Mouse (Mus musculus): ENCODE measurements around the gene Ccdc124. TPM values are rescaled to one million over a fixed set of nuclear protein-coding genes. Genes with fewer than 3 reads are reported as not detected.

Gene Ccdc124
- polyA plus RNA-seq, 1 experiment from 2014 or later = 74.1 TPM

- peak; percentile 83 for DNase-seq (ENCODE audit: low spot score)
- Histone ChIP-seq H3K9ac (ENCODE audit: low read length) (no peak overlapping the region), H3K4me3 (ENCODE audit: low read depth, low read length) (no peak overlapping the region), H3K4me2 (replicated peaks; ENCODE audit: low read depth) (no peak overlapping the region), H3K36me3 (ENCODE audit: control insufficient read depth, insufficient read depth, low read length) (0 out of 2 replicates have a peak, but pooled peaks cover 2% of the 10 kb centered on the region), H3K27me3 (ENCODE audit: control insufficient read depth, insufficient read depth, low read length) (no peaks in the 10 kb centered on the region), H3K27ac (replicated peaks) (no peak overlapping the region), H3K4me1 (replicated peaks; ENCODE audit: control insufficient read depth, insufficient read depth) (no peaks in the 10 kb centered on the region), H3K9me3 (ENCODE audit: control insufficient read depth, low read length) (no peaks in the 10 kb centered on the region)
- TF ChIP-seq EP300 (optimal IDR thresholded peaks at IDR 0.05) (no peak), CTCF (IDR thresholded peaks at IDR 0.05; ENCODE audit: low read depth) (peak; percentile 95)
- ATAC-seq (ENCODE audit: low FRiP score, low TSS enrichment) = peak; percentile 38
- 45% methylated on average over 16 of the region's 16 CpGs for WGBS
These were observed 4.1 kb downstream of the Ccdc124 start for GRCm38 (mm10) chr8:70869601-70870041.

DNA sequence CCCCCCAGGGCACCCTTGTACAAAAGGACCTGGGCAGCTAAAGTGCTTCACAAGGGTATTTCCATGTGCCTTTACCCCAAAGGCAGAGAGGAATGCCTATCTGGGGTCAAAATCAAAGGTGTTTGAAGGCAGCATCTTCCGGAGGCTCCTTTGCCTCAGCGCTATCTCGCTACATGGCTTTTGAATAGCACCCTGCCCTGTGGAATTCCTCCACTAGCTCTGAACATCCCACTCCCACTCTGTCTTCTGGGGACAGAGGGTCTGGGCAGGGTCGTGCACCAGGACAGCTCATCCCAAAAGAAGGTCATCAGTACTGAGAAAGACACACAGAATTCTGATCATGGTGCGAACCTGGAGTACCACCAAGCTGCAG lies 4.5 kb downstream of the Ccdc124 start:
- TF ChIP-seq EP300 (optimal IDR thresholded peaks at IDR 0.05) = no peak
- Histone ChIP-seq H3K4me3 (ENCODE audit: low read depth, low read length) (no peak overlapping the region), H3K9me3 (ENCODE audit: control insufficient read depth, low read length) (no peaks in the 10 kb centered on the region), H3K9ac (ENCODE audit: low read length) (no peak overlapping the region), H3K27me3 (ENCODE audit: control insufficient read depth, insufficient read depth, low read length) (no peaks in the 10 kb centered on the region), H3K4me1 (replicated peaks; ENCODE audit: control insufficient read depth, insufficient read depth) (peaks cover under 1% of the 10 kb centered on the region; the same call in 1 of the 2 replicates), H3K27ac (replicated peaks) (no peak overlapping the region), H3K4me2 (replicated peaks; ENCODE audit: low read depth) (no peak overlapping the region; the same call in 1 of the 2 replicates), H3K36me3 (ENCODE audit: control insufficient read depth, insufficient read depth, low read length) (0 out of 2 replicates have a peak, but pooled peaks cover 2% of the 10 kb centered on the region)
- no peak for ATAC-seq (ENCODE audit: low FRiP score, low TSS enrichment)
- no peak for DNase-seq (ENCODE audit: low spot score)
- WGBS = 39% methylated on average over 5 of the region's 5 CpGs

GRCm38 (mm10) chr8:70868559-70869198 lies 5.1 kb downstream of the Ccdc124 start:
- Histone ChIP-seq H3K27ac (replicated peaks) (no peak overlapping the region), H3K9ac (ENCODE audit: low read length) (peak overlapping the region; percentile 38; the same call in 1 of the 2 replicates), H3K27me3 (ENCODE audit: control insufficient read depth, insufficient read depth, low read length) (0 out of 2 replicates have a peak, but pooled peaks cover under 1% of the 10 kb centered on the region), H3K4me3 (ENCODE audit: low read depth, low read length) (no peak overlapping the region), H3K4me2 (replicated peaks; ENCODE audit: low read depth) (peak overlapping the region; percentile 41), H3K4me1 (replicated peaks; ENCODE audit: control insufficient read depth, insufficient read depth) (peaks cover 4% of the 10 kb centered on the region; the same call in 1 of the 2 replicates), H3K36me3 (ENCODE audit: control insufficient read depth, insufficient read depth, low read length) (0 out of 2 replicates have a peak, but pooled peaks cover 2% of the 10 kb centered on the region), H3K9me3 (ENCODE audit: control insufficient read depth, low read length) (no peaks in the 10 kb centered on the region)
- DNase-seq (ENCODE audit: low spot score) (peak; percentile 86), ATAC-seq (ENCODE audit: low FRiP score, low TSS enrichment) (peak; percentile 22; the same call in 1 of the 2 replicates)
- peak; percentile 58 for TF ChIP-seq CTCF (IDR thresholded peaks at IDR 0.05; ENCODE audit: low read depth)
- TF ChIP-seq EP300 (optimal IDR thresholded peaks at IDR 0.05) = no peak
- 27% methylated on average over 40 of the region's 40 CpGs for WGBS

GRCm38 (mm10) chr8:70866566-70866965 lies 7.2 kb downstream of the Ccdc124 start:
- peaks cover 8% of the 10 kb centered on the region; the same call in 1 of the 2 replicates for H3K27me3 ChIP-seq (ENCODE audit: control insufficient read depth, insufficient read depth, low read length)
- no peak overlapping the region for H3K4me3 ChIP-seq (ENCODE audit: low read depth, low read length)
- H3K4me1 ChIP-seq (replicated peaks; ENCODE audit: control insufficient read depth, insufficient read depth) = peaks cover 8% of the 10 kb centered on the region
- H3K9me3 ChIP-seq (ENCODE audit: control insufficient read depth, low read length) = no peaks in the 10 kb centered on the region
- DNase-seq (ENCODE audit: low spot score) (no peak), ATAC-seq (ENCODE audit: low FRiP score, low TSS enrichment) (no peak)
- no peak overlapping the region for H3K4me2 ChIP-seq (replicated peaks; ENCODE audit: low read depth)
- WGBS = 83% methylated on average over 7 of the region's 7 CpGs
- no peak overlapping the region for H3K9ac ChIP-seq (ENCODE audit: low read length)
- 0 out of 2 replicates have a peak, but pooled peaks cover 2% of the 10 kb centered on the region for H3K36me3 ChIP-seq (ENCODE audit: control insufficient read depth, insufficient read depth, low read length)
- no peak for TF ChIP-seq EP300 (optimal IDR thresholded peaks at IDR 0.05)
- H3K27ac ChIP-seq (replicated peaks) = no peak overlapping the region

DNA sequence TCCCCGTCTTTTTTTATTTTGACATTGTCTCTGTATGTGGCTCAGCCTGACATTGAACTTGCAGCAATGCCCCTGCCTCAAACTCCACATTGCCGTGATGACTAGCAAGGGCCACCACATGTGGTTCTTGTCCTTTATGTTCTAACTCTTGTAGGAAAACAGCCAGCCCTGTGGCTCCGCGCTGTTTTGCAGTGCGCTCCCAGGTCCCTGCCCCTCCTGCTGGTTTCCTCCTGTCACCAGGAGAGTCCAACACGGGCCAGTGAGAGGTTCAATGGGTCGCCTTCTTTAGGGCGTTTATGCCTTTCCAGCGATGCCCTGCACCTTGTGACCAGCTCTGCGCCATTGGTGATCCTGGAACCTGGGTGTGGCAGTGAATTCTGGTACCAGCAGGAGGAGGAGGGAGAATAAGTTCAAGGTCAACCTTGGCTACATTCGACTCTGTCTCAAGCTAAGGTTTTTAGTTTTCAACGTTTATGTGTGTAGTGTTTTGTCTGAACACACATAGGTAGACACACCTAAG lies 7.7 kb downstream of the Ccdc124 start:
- peak; percentile 4 for ATAC-seq (ENCODE audit: low FRiP score, low TSS enrichment)
- Histone ChIP-seq H3K27me3 (ENCODE audit: control insufficient read depth, insufficient read depth, low read length) (peaks cover 8% of the 10 kb centered on the region; the same call in 1 of the 2 replicates), H3K9ac (ENCODE audit: low read length) (peak overlapping the region; percentile 35), H3K4me1 (replicated peaks; ENCODE audit: control insufficient read depth, insufficient read depth) (peaks cover 8% of the 10 kb centered on the region), H3K36me3 (ENCODE audit: control insufficient read depth, insufficient read depth, low read length) (0 out of 2 replicates have a peak, but pooled peaks cover 2% of the 10 kb centered on the region), H3K9me3 (ENCODE audit: control insufficient read depth, low read length) (no peaks in the 10 kb centered on the region), H3K4me3 (ENCODE audit: low read depth, low read length) (peak overlapping the region; percentile 68), H3K4me2 (replicated peaks; ENCODE audit: low read depth) (peak overlapping the region; percentile 66), H3K27ac (replicated peaks) (peak overlapping the region; percentile 74; the same call in 1 of the 2 replicates)
- WGBS = 3% methylated on average over 12 of the region's 12 CpGs
- TF ChIP-seq EP300 (optimal IDR thresholded peaks at IDR 0.05) (no peak), CTCF (IDR thresholded peaks at IDR 0.05; ENCODE audit: low read depth) (no peak)
- DNase-seq (ENCODE audit: low spot score) = no peak

Data from stomach, postnatal 0 days (tissue).